Mouse (Mus musculus): ENCODE measurements around the gene Gm21954.

Gene Gm21954

DNA sequence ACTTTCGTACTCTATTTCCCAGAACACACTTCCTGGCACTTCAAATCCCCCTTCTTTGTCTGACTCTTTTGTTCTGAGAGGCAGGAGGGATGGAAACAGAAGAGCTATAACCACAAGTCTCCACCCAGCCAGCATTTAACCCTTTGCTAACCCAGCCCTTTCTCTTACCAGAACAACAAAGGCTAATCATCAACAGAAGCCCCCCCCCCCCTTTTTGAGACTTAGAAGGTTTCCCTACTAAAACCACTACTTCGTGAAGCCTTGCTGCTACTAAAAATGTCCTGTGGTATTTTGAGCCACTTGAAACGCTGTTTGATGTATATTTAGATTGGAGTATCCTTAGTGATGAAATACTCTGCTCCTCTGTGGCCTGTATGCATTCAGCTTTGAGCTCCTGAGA, 52.7 kb downstream of the Gm21954 start:
- no peak for DNase-seq (ENCODE audit: low spot score in 2 of 2)

DNA sequence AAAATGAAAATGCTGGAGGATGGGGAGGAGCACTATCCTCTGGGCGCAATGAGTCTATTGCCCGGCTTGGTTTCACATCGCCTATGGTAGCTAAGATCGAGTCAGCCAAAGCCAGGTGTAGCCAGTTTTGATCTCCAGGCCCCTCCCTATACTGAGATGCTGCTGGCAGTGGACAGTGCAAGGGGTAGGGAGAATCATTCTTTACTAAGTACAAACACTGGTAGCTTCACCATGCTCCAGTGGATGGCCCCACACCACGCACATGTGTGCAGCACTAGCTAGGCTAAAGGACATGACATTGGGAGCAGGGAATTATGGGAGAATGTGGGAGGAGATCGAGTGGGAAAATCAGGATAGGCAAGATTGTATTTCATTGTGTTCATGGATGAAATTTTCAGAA, 53.2 kb downstream of the Gm21954 start:
- no peak for DNase-seq (ENCODE audit: low spot score in 2 of 2)

DNA sequence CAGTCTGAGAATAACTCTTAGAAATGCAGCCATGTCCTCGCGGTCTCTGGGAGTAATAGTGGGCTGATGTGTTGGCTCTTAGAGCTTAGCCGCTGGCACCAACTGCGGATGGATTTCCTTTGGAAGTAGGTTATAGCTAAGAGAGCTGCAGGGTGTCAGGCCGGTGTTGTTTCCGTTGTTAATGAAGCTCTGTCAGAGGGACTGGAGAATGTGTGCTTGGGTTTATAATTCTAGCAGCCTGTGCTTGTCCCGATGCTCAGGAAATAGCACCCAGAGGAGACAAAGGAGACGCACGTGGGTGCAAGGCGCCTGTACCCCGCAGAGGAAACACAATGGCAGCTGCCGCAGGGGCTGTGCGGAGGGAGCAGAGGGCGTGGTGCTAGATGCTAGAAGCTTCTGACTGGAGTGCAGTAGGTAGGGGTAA, 56.5 kb downstream of the Gm21954 start:
- no peak for DNase-seq (ENCODE audit: low spot score in 2 of 2)
